Mouse (Mus musculus) testis, adult 2 months (tissue): ENCODE measurements around the gene Fam166a. TPM values are rescaled to one million over a fixed set of nuclear protein-coding genes. Genes with fewer than 3 reads are reported as not detected.
A peak's percentile ranks its signal among the peaks of the same experiment; 100 is the strongest.

ENCODE experiments used
- H3K27ac ChIP-seq: fragments of 200-500 bp; 2 replicates; pipeline ENCODE4 v1.5.1; 2012; ENCODE audit warnings: low read depth, low read length; ENCODE audit not compliant: control insufficient read depth, insufficient read depth
- H3K27me3 ChIP-seq: fragments of 200-500 bp; 2 replicates; pipeline ENCODE4 v1.6.1; 2012; ENCODE audit warnings: mild to moderate bottlenecking, low read length, moderate library complexity; ENCODE audit not compliant: control insufficient read depth, insufficient read depth
- H3K36me3 ChIP-seq: fragments of 200-500 bp; 2 replicates; pipeline ENCODE4 v1.6.1; 2012; ENCODE audit warnings: mild to moderate bottlenecking, low read length; ENCODE audit not compliant: control insufficient read depth, insufficient read depth
- H3K4me1 ChIP-seq: fragments of 200-500 bp; 2 replicates; pipeline ENCODE4 v1.6.1; 2012; ENCODE audit warnings: low read length; ENCODE audit not compliant: control insufficient read depth, insufficient read depth
- H3K4me3 ChIP-seq: fragments of 200-500 bp; 2 replicates; pipeline ENCODE4 v1.5.1; 2012; ENCODE audit warnings: low read depth, mild to moderate bottlenecking, low read length, moderate library complexity, mixed read lengths; ENCODE audit not compliant: control insufficient read depth
- CTCF ChIP-seq: fragments of 200-500 bp; IDR thresholded peaks from 2 replicates; pipeline ENCODE4 v1.5.1; 2012; ENCODE audit warnings: low read depth, mild to moderate bottlenecking, inconsistent platforms, low read length, moderate library complexity; ENCODE audit not compliant: control insufficient read depth, insufficient read depth, insufficient replicate concordance
- POLR2A ChIP-seq: fragments of 200-500 bp; IDR thresholded peaks from 2 replicates; pipeline ENCODE4 v1.6.1; 2012; ENCODE audit warnings: low read depth, mild to moderate bottlenecking, inconsistent platforms, low read length, moderate library complexity; ENCODE audit not compliant: control insufficient read depth
- polyA plus RNA-seq: library from polyadenylated mRNA; depleted of rRNA; stranded (reverse); fragments of >200 nt; gene quantifications from 2 replicates; pipeline ENCODE4 v1.2.3, GENCODE M21; 2012

The Fam166a gene
- polyA plus RNA-seq, 1 experiment = 576 TPM

DNA sequence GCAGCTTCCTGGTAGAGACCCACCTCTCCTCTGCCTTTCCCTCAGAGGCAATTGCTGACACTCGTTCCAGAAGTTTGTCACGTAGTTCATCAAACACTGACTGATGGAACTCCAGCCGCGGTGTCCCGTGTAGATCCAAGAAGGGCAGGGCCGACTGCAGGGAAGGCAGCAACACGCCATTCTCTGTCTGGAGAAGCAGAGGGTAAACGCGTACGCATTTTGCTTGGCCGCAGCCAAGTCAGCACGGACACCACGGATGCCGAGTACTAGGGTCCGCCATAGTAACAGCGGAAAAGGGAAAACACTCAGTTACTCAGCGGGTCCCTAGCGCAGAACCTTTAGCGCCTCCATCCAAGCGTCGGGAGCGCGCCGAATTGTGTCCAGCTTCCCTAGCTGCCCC, 7.9 kb upstream of the Fam166a start:
- H3K27me3 ChIP-seq = no peaks in the 10 kb centered on the region
- no peaks in the 10 kb centered on the region for H3K36me3 ChIP-seq
- H3K27ac ChIP-seq = peak overlapping the region; percentile 91
- TF ChIP-seq POLR2A = no peak
- no peak for TF ChIP-seq CTCF
- peaks cover 2% of the 10 kb centered on the region for H3K4me1 ChIP-seq
- peak overlapping the region; percentile 98 for H3K4me3 ChIP-seq

DNA sequence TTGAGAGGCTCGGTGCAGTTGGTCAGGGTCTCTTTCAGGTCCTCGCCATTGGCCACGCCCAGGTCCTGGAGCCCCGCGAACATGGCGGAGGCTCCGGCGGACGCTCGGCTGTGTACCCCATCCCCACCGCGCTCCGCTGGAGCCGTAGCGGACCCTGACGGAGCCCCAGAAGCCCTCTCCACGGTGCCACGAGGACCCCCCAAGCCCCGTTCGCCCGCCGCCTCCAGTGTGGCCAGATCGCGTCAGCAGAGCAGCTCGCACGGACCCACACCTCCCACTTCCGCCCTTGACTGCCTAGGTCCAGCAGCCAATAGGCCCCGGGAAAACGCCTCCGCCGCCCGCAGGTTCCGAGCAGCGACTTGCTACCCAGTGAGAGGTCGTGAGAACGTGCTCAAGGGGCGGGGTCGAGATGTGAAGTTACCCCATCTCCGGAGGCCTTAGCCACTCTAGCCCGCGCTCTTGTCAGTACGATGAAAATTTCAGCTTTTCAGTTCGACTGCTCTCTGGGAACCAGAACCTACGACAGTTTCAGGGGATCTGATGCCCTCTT, 7.3 kb upstream of the Fam166a start, which contains the start of gene Nelfb:
Gene Nelfb (minus strand): TSS at position 369 of the 550 bp plus-strand sequence.
- peak within 1 kb of the TSS; percentile 91 for H3K27ac ChIP-seq
- no peaks in the 10 kb centered on the region for H3K36me3 ChIP-seq
- H3K4me1 ChIP-seq = peaks cover 2% of the 10 kb centered on the region
- TF ChIP-seq CTCF (no peak), POLR2A (peak; percentile 81)
- H3K27me3 ChIP-seq = no peaks in the 10 kb centered on the region
- H3K4me3 ChIP-seq = peak within 1 kb of the TSS; percentile 98

DNA sequence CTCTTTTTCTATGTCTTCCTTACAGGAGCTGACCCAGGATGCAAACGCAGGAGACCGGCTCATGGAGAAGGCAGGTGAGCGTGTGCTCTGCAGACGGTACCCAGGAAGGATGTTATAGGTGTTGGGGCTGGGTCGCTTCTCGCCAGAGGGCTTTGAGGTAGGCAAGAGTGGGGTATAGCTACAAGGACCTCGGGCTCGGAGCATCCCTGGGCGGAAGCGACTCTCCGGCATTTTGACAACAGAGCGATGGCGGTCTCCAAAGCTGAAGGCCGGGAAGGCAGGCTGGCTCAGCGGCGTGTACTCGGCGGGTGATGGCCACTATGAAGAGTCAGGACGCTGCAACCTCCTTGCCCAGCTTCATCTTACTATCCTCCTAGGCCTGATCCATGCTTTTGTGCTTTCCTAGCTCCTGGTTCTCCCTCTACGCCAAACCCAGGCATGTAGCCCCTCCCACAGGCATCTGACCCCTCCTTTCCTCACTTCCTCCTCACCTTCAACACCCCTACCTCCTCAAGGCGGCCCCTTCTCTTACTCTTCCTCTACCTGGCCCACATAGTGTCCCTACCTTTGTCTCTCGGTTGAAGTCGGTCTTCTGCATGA, 5.2 kb upstream of the Fam166a start:
- peak overlapping the region; percentile 98 for H3K4me3 ChIP-seq
- H3K4me1 ChIP-seq = peaks cover 2% of the 10 kb centered on the region
- peak overlapping the region; percentile 15 for H3K27ac ChIP-seq
- H3K27me3 ChIP-seq = no peaks in the 10 kb centered on the region
- H3K36me3 ChIP-seq = no peaks in the 10 kb centered on the region
- TF ChIP-seq CTCF (no peak), POLR2A (no peak)

DNA sequence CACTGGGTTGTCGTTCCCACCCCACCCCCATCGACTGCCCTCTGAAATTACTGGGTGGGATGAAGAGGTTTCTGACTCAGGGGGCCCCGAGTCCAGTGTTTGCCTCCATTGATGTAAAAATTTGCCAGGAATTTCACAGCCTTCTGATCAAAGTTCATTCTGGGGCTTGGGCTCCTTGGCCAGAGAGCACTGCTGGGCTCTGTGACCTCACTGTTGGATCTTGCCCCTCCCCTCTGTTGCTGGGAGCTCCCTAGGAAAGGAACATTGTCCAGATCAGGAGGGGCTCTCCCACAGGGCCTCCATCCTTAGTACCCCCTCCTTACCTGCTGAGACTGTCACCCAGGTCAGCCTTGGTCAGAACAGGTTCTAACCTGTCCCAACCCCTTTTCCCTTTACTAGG, 4.1 kb upstream of the Fam166a start, which contains the start of gene Stpg3:
Gene Stpg3 (minus strand): TSS at position 194 of the 400 bp plus-strand sequence.
- H3K4me3 ChIP-seq = peak within 1 kb of the TSS; percentile 98
- H3K36me3 ChIP-seq = no peaks in the 10 kb centered on the region
- H3K27ac ChIP-seq = peak within 1 kb of the TSS; percentile 15
- H3K4me1 ChIP-seq = peaks cover 2% of the 10 kb centered on the region
- TF ChIP-seq POLR2A = peak; percentile 70; the same call in 1 of the 2 replicates
- TF ChIP-seq CTCF = no peak
- no peaks in the 10 kb centered on the region for H3K27me3 ChIP-seq

DNA sequence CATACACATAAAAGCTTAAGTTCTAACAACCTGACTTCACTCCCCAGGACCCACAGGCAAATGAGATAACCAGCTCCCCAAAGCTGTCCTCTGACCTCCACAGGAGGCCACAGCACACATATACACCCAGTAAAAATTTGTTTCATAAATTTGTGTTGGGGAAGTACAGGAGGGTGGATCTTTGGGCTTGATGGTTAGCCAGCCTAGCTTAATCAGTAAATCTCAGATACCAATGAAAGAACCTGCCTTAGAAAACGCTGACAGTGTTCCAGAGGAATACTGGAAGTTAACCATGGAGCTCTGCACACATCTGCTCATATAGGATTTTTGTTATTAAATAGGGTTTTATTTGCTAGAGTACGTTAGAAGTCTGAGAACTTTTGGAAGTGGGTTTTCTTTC, 879 bp upstream of the Fam166a start:
- H3K27me3 ChIP-seq = no peaks in the 10 kb centered on the region
- no peaks in the 10 kb centered on the region for H3K36me3 ChIP-seq
- no peak overlapping the region for H3K27ac ChIP-seq
- no peak for TF ChIP-seq POLR2A
- no peak for TF ChIP-seq CTCF
- H3K4me3 ChIP-seq = peak overlapping the region; percentile 69
- H3K4me1 ChIP-seq = no peaks in the 10 kb centered on the region; the same call in 1 of the 2 replicates

DNA sequence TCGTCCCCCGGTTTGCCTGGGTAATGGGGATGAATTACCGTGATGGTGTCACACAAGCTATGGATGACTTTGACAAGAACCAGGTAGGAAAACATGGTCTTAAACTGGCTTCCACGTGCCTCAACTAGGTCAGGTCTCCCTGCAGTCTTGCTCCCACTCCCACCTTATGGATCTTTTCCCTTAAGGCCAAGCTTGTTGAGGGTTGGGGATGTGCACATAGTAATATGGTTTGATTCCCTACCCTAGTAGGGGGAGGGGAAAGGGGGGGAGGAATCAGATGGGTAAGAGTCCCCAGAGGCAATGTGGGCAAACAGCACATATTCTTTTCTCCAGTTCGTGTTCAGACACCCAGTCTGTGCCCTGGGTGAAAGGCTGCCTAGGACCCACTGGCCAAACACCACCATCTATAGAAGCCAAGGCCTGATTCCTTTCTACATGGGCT, 2.8 kb downstream of the Fam166a start:
- H3K27me3 ChIP-seq = no peaks in the 10 kb centered on the region
- TF ChIP-seq CTCF = no peak
- TF ChIP-seq POLR2A = no peak
- H3K4me1 ChIP-seq = peaks cover 2% of the 10 kb centered on the region; the same call in 1 of the 2 replicates

DNA sequence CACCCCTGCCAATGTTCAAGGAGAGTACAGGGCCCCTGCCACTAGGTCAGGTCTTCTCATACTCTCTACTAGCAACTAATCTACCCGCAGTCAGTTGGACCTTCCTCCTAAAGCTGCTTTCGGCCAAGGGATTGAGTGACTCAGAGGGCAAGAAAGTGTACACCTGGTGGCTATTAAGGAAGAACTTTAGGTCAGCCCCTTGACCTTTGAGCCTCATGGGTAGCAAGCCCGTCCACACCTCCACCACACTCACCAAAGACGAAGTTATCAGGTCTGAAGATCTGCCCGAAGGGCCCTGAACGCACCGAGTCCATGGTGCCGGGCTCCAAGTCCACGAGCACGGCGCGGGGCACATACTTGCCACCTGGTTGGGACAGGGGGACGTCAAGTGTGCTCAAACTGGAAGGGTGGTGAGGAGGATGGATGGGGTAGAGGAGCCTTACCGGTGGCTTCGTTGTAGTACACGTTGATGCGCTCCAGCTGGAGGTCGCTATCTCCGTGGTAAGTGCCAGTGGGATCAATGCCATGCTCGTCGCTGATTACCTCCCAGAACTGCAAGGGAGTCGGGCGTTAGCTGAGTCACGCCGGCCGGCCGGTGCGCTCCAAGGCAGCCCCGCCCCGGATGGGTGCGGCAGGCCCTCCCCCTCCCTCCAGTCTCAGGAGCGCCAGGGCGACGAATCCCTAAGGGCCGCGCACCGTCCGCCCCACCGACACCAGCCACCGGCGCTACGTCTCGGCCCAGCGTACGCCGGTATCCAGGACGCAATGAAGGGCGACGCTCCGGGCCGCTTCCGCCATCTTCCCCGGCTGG, 5.3 kb downstream of the Fam166a start:
- Histone ChIP-seq H3K36me3 (no peaks in the 10 kb centered on the region), H3K4me3 (peak overlapping the region; percentile 100), H3K4me1 (peaks cover 4% of the 10 kb centered on the region; the same call in 1 of the 2 replicates), H3K27ac (peak overlapping the region; percentile 99), H3K27me3 (no peaks in the 10 kb centered on the region)
- no peak for TF ChIP-seq CTCF
- no peak for TF ChIP-seq POLR2A

More for the DNA sequence above, 2.8 kb downstream of the Fam166a start:
- Histone ChIP-seq H3K36me3 (no peaks in the 10 kb centered on the region), H3K4me3 (peak overlapping the region; percentile 72), H3K27ac (no peak overlapping the region; the same call in 1 of the 2 replicates)
